Mouse (Mus musculus): ENCODE results near the gene Sgip1.

GRCm38 (mm10) chr4:102977778-102978321 lies 236.8 kb downstream of the Sgip1 start:
- TF ChIP-seq CTCF (IDR thresholded peaks at IDR 0.05; ENCODE audit: low read depth) = no peak
- no peak for TF ChIP-seq EP300 (IDR thresholded peaks at IDR 0.05; ENCODE audit: low read depth)

Data from heart, postnatal 0 days (tissue).